Comparison of ENCODE assay signal across 32 mouse cellular contexts in the genomic region with DNA sequence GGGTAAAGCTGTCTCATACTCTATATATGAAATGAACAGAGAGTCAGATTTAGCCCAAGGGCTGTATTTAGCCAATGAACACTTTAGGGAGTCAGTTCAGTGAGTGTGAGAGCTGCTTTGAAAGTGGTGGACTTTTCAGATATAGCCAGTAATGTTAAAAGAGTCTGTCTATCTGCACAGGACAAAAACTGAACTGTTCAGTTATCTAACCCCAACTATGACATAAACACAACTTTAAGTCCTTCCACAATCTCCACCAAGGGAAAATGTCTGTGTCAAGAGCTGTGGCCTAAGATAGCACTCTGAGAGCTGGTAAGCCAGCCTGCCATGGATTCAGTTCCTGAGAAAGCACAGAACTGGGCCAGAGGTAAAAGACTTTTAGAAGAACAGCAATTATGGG. TPM values are rescaled to one million over a fixed set of nuclear protein-coding genes. Genes with fewer than 3 reads are reported as not detected.
DNase-seq lines count a peak whose midpoint lies in the region; ATAC-seq and TF ChIP-seq lines count a peak whose summit lies in the region.
"Had no signal": no experiment of that assay in that cellular context is flagged by ENCODE, and none has a peak within 500 bp of the region (broad histone marks: within the 10 kb centered on the region; RNA-seq: fewer than 3 reads in every experiment).

No protein-coding gene starts in this region.

- H3K27me3 ChIP-seq in liver, embryonic 11.5 days (replicated peaks; ENCODE audit: control insufficient read depth, insufficient read depth, low read length): no peaks in the 10 kb centered on the region
- H3K27me3 ChIP-seq in liver, postnatal 0 days (ENCODE audit: insufficient read depth, low read length): no peaks in the 10 kb centered on the region
- H3K27me3 ChIP-seq in liver, embryonic 13.5 days: no peaks in the 10 kb centered on the region
- H3K27me3 ChIP-seq in stomach, postnatal 0 days (ENCODE audit: control insufficient read depth, insufficient read depth, low read length): no peaks in the 10 kb centered on the region
- H3K27me3 ChIP-seq: CH12.LX; embryonic facial prominence, embryonic 12.5 days; forebrain, embryonic 13.5 days; forebrain, embryonic 15.5 days had no signal

- H3K4me1 ChIP-seq in liver, embryonic 11.5 days (replicated peaks; ENCODE audit: control insufficient read depth, insufficient read depth, low read length): no peaks in the 10 kb centered on the region
- H3K4me1 ChIP-seq in liver, postnatal 0 days (ENCODE audit: insufficient read depth): no peaks in the 10 kb centered on the region
- H3K4me1 ChIP-seq in liver, embryonic 13.5 days (replicated peaks): peaks cover 4% of the 10 kb centered on the region; the same call in 1 of the 2 replicates
- no peaks in the 10 kb centered on the region for H3K4me1 ChIP-seq in stomach, postnatal 0 days (replicated peaks; ENCODE audit: control insufficient read depth, insufficient read depth)
- H3K4me1 ChIP-seq: embryonic facial prominence, embryonic 10.5 days; embryonic facial prominence, embryonic 12.5 days; forebrain, embryonic 13.5 days; forebrain, embryonic 15.5 days had no signal

- H3K9me3 ChIP-seq in liver, embryonic 11.5 days (ENCODE audit: control insufficient read depth, low read length): no peaks in the 10 kb centered on the region
- no peaks in the 10 kb centered on the region for H3K9me3 ChIP-seq in liver, postnatal 0 days (ENCODE audit: low read length)
- no peaks in the 10 kb centered on the region for H3K9me3 ChIP-seq in liver, embryonic 13.5 days (replicated peaks)
- no peaks in the 10 kb centered on the region for H3K9me3 ChIP-seq in stomach, postnatal 0 days (ENCODE audit: control insufficient read depth, low read length)
- H3K9me3 ChIP-seq: embryonic facial prominence, embryonic 10.5 days; embryonic facial prominence, embryonic 12.5 days; forebrain, embryonic 13.5 days; forebrain, embryonic 15.5 days; G1E had no signal

- no peak overlapping the region for H3K4me3 ChIP-seq in liver, embryonic 11.5 days (ENCODE audit: low read depth, low read length)
- no peak overlapping the region for H3K4me3 ChIP-seq in liver, postnatal 0 days (ENCODE audit: low read depth, low read length)
- H3K4me3 ChIP-seq in liver, embryonic 13.5 days (replicated peaks): no peak overlapping the region
- H3K4me3 ChIP-seq in stomach, postnatal 0 days (ENCODE audit: low read depth, low read length): no peak overlapping the region
- H3K4me3 ChIP-seq: embryonic facial prominence, embryonic 10.5 days; embryonic facial prominence, embryonic 12.5 days; forebrain, embryonic 13.5 days; forebrain, embryonic 15.5 days had no signal

- no peak for DNase-seq in liver, embryonic 11.5 days (ENCODE audit: low spot score)
- no peak for DNase-seq in liver, postnatal 0 days
- peak; percentile 8 for DNase-seq in adipocyte (ENCODE audit: low spot score)
- no peak for DNase-seq in liver, embryonic 13.5 days
- no peak for DNase-seq in right cerebral cortex, postnatal 14 days
- no peak for DNase-seq in heart, adult 9 months (ENCODE audit: low spot score in 2 of 2)
- DNase-seq in stomach, postnatal 0 days (ENCODE audit: low spot score): no peak
- DNase-seq: adrenal gland, adult 2 months; adrenal gland, postnatal 10 days; adrenal gland, postnatal 25 days; B cell, adult 2 months; cerebellum, adult 11 months; cerebellum, adult 18-20 months; cerebellum, adult 8-10 months; cerebellum, adult 9-11 months; cerebellum, postnatal 14 days; cerebellum, postnatal 36 days had no signal

- no peak overlapping the region for H3K9ac ChIP-seq in liver, embryonic 11.5 days (ENCODE audit: low read depth, low read length)
- no peak overlapping the region for H3K9ac ChIP-seq in liver, postnatal 0 days (replicated peaks)
- no peak overlapping the region for H3K9ac ChIP-seq in liver, embryonic 13.5 days
- H3K9ac ChIP-seq in stomach, postnatal 0 days (ENCODE audit: low read length): no peak overlapping the region
- H3K9ac ChIP-seq: embryonic facial prominence, embryonic 12.5 days; forebrain, embryonic 13.5 days; forebrain, embryonic 15.5 days had no signal

- TF ChIP-seq EP300 in liver, postnatal 0 days (IDR thresholded peaks at IDR 0.05; ENCODE audit: low read depth): no peak
- TF ChIP-seq EP300 in stomach, postnatal 0 days (optimal IDR thresholded peaks at IDR 0.05): no peak

- H3K27ac ChIP-seq in liver, embryonic 11.5 days (ENCODE audit: low read depth, low read length): no peak overlapping the region
- no peak overlapping the region for H3K27ac ChIP-seq in liver, postnatal 0 days (ENCODE audit: low read depth)
- H3K27ac ChIP-seq in liver, embryonic 13.5 days: no peak overlapping the region
- no peak overlapping the region for H3K27ac ChIP-seq in stomach, postnatal 0 days (replicated peaks)
- H3K27ac ChIP-seq: embryonic facial prominence, embryonic 10.5 days; embryonic facial prominence, embryonic 12.5 days; forebrain, embryonic 13.5 days; forebrain, embryonic 15.5 days had no signal

- no peaks in the 10 kb centered on the region for H3K36me3 ChIP-seq in liver, embryonic 11.5 days (ENCODE audit: control insufficient read depth, insufficient read depth, low read length)
- H3K36me3 ChIP-seq in liver, postnatal 0 days (replicated peaks; ENCODE audit: insufficient read depth, low read length): no peaks in the 10 kb centered on the region
- H3K36me3 ChIP-seq in liver, embryonic 13.5 days: no peaks in the 10 kb centered on the region
- no peaks in the 10 kb centered on the region for H3K36me3 ChIP-seq in stomach, postnatal 0 days (ENCODE audit: control insufficient read depth, insufficient read depth, low read length)
- H3K36me3 ChIP-seq: embryonic facial prominence, embryonic 10.5 days; embryonic facial prominence, embryonic 12.5 days; forebrain, embryonic 15.5 days; G1E had no signal

- H3K4me2 ChIP-seq in liver, embryonic 11.5 days: no peak overlapping the region
- no peak overlapping the region for H3K4me2 ChIP-seq in liver, postnatal 0 days (ENCODE audit: low read depth, low read length)
- no peak overlapping the region for H3K4me2 ChIP-seq in liver, embryonic 13.5 days
- H3K4me2 ChIP-seq in stomach, postnatal 0 days (replicated peaks; ENCODE audit: low read depth): no peak overlapping the region
- H3K4me2 ChIP-seq: embryonic facial prominence, embryonic 12.5 days; forebrain, embryonic 13.5 days; forebrain, embryonic 15.5 days had no signal

- peak; percentile 56; the same call in 1 of the 2 replicates for ATAC-seq in liver, embryonic 11.5 days (replicated peaks; ENCODE audit: low FRiP score)
- ATAC-seq in liver, postnatal 0 days: no peak
- peak; percentile 62 for ATAC-seq in liver, embryonic 13.5 days (ENCODE audit: low read depth)
- peak; percentile 82 for ATAC-seq in megakaryocyte progenitor cell, adult 5-6 weeks (replicated peaks; ENCODE audit: poor library complexity)
- ATAC-seq in stomach, postnatal 0 days (ENCODE audit: low FRiP score, low TSS enrichment): no peak
- ATAC-seq: activated CD4-positive, CD25-positive, alpha-beta regulatory T cell, adult 4 months; CD4-positive, CD25-positive, alpha-beta regulatory T cell, adult 4 months; forebrain, embryonic 13.5 days; forebrain, embryonic 15.5 days; Patski had no signal

- no peak for TF ChIP-seq CTCF in liver, postnatal 0 days (IDR thresholded peaks at IDR 0.05; ENCODE audit: low read depth)
- TF ChIP-seq CTCF in stomach, postnatal 0 days (IDR thresholded peaks at IDR 0.05; ENCODE audit: low read depth): no peak

RNA-seq across cellular contexts. Expression of gene Slc9c1, which starts 7.0 kb away (rescaled TPM):
- not detected in 2 replicates for polyA plus RNA-seq in liver, embryonic 11.5 days (2014; fragmentation: Nextera tagmentation; extraction: Ambion mirVana)
- polyA plus RNA-seq in liver, postnatal 0 days (2015; fragmentation: Nextera tagmentation; extraction: Ambion mirVana): not detected in 2 replicates
- not detected in 2 replicates for polyA plus RNA-seq in liver, embryonic 13.5 days (2015; fragmentation: Nextera tagmentation; extraction: Ambion mirVana)
- not detected in 2 replicates for total RNA-seq in megakaryocyte progenitor cell, adult 5-6 weeks (2015)
- total RNA-seq in megakaryocyte progenitor cell, adult 5-6 weeks (2017): not detected in 2 replicates
- polyA plus RNA-seq in stomach, postnatal 0 days (2015; fragmentation: Nextera tagmentation; extraction: Ambion mirVana): not detected in 2 replicates
- total RNA-seq: adrenal gland, adult 2 months; adrenal gland, postnatal 10 days; adrenal gland, postnatal 25 days; adrenal gland, postnatal 4 days; CH12.LX; G1E had no signal
- polyA plus RNA-seq: activated CD4-positive, CD25-positive, alpha-beta regulatory T cell, adult 4 months; adrenal gland, adult 2 months; brain, embryonic 14.5 days; CD4-positive, CD25-positive, alpha-beta regulatory T cell, adult 4 months; cortical plate, adult 2 months; embryonic facial prominence, embryonic 10.5 days; embryonic facial prominence, embryonic 12.5 days; embryonic facial prominence, embryonic 14.5 days; forebrain, embryonic 11.5 days; forebrain, embryonic 13.5 days; forebrain, embryonic 15.5 days; G1E; Patski had no signal

RNA-seq across cellular contexts. Expression of gene Gm17783, which starts 10.3 kb away (rescaled TPM):
- not detected in 2 replicates for polyA plus RNA-seq in liver, embryonic 11.5 days (2014; fragmentation: Nextera tagmentation; extraction: Ambion mirVana)
- polyA plus RNA-seq in liver, postnatal 0 days (2015; fragmentation: Nextera tagmentation; extraction: Ambion mirVana): not detected in 2 replicates
- not detected in 2 replicates for polyA plus RNA-seq in liver, embryonic 13.5 days (2015; fragmentation: Nextera tagmentation; extraction: Ambion mirVana)
- total RNA-seq in megakaryocyte progenitor cell, adult 5-6 weeks (2015): not detected in 2 replicates
- not detected in 2 replicates for total RNA-seq in megakaryocyte progenitor cell, adult 5-6 weeks (2017)
- 0.11 TPM in 1 of 2 replicates, not detected in the other for polyA plus RNA-seq in stomach, postnatal 0 days (2015; fragmentation: Nextera tagmentation; extraction: Ambion mirVana)
- total RNA-seq: adrenal gland, adult 2 months; adrenal gland, postnatal 10 days; adrenal gland, postnatal 25 days; CH12.LX; G1E had no signal
- polyA plus RNA-seq: activated CD4-positive, CD25-positive, alpha-beta regulatory T cell, adult 4 months; adrenal gland, adult 2 months; brain, embryonic 14.5 days; CD4-positive, CD25-positive, alpha-beta regulatory T cell, adult 4 months; cortical plate, adult 2 months; embryonic facial prominence, embryonic 10.5 days; embryonic facial prominence, embryonic 12.5 days; embryonic facial prominence, embryonic 14.5 days; forebrain, embryonic 11.5 days; forebrain, embryonic 13.5 days; forebrain, embryonic 15.5 days; G1E; Patski had no signal

RNA-seq across cellular contexts. Expression of gene Gm609, which starts 49.3 kb away (rescaled TPM):
- 0.15 TPM in 1 of 2 replicates, not detected in the other for polyA plus RNA-seq in liver, embryonic 11.5 days (2014; fragmentation: Nextera tagmentation; extraction: Ambion mirVana)
- 0.13 and 0.14 TPM in 2 replicates for polyA plus RNA-seq in liver, postnatal 0 days (2015; fragmentation: Nextera tagmentation; extraction: Ambion mirVana)
- not detected in 2 replicates for polyA plus RNA-seq in liver, embryonic 13.5 days (2015; fragmentation: Nextera tagmentation; extraction: Ambion mirVana)
- not detected in 2 replicates for total RNA-seq in megakaryocyte progenitor cell, adult 5-6 weeks (2015)
- not detected in 2 replicates for total RNA-seq in megakaryocyte progenitor cell, adult 5-6 weeks (2017)
- polyA plus RNA-seq in stomach, postnatal 0 days (2015; fragmentation: Nextera tagmentation; extraction: Ambion mirVana): 0.27 and 0.34 TPM in 2 replicates
- total RNA-seq: adrenal gland, postnatal 25 days had no signal
- polyA plus RNA-seq: adrenal gland, adult 2 months; brain, embryonic 14.5 days; embryonic facial prominence, embryonic 10.5 days; embryonic facial prominence, embryonic 12.5 days; embryonic facial prominence, embryonic 14.5 days; forebrain, embryonic 11.5 days; forebrain, embryonic 13.5 days; forebrain, embryonic 15.5 days; G1E; Patski had no signal

Comparison
In these comparisons a context has a peak if more than half of its experiments do, and no peak if none do; other contexts are left out.
1. ATAC-seq: peak in liver, embryonic 11.5 days (single experiment), liver, embryonic 13.5 days (single experiment) and megakaryocyte progenitor cell, adult 5-6 weeks (single experiment); none in liver, postnatal 0 days (single experiment) and stomach, postnatal 0 days (single experiment).